Mouse (Mus musculus) G1E (cell line): Measurements from ENCODE around the gene Ccdc85a. TPM values are rescaled to one million over a fixed set of nuclear protein-coding genes. Genes with fewer than 3 reads are reported as not detected.
"Not testable (repeated sequence)": the region's sequence is repeated elsewhere in the genome, so short reads cannot be mapped to it uniquely, and the experiment has no call there.

ENCODE experiments used
- ATAC-seq: 2 replicates; pipeline ENCODE4 v1.8.0; 2016; ENCODE audit warnings: mild to moderate bottlenecking; ENCODE audit not compliant: insufficient number of reproducible peaks, poor library complexity, low FRiP score, severe bottlenecking; ENCODE audit errors: extremely low read depth
- DNase-seq: peaks from one replicate; pipeline ENCODE4 v3.0.0; 2012; ENCODE audit warnings: low spot score
- H3K27me3 ChIP-seq: 2 replicates; pipeline ENCODE4 v1.6.1; 2012; ENCODE audit warnings: mild to moderate bottlenecking, low read length, inconsistent platforms; ENCODE audit not compliant: insufficient read depth
- H3K36me3 ChIP-seq: replicated peaks from 2 replicates; pipeline ENCODE3; 2012; ENCODE audit warnings: mild to moderate bottlenecking, inconsistent platforms
- H3K4me1 ChIP-seq: 2 replicates; pipeline ENCODE4 v1.6.1; 2012; ENCODE audit warnings: low read depth, low read length, inconsistent platforms, mixed read lengths; ENCODE audit not compliant: insufficient read depth
- H3K4me3 ChIP-seq: 2 replicates; pipeline ENCODE4 v1.5.1; 2012; ENCODE audit warnings: low read depth, mild to moderate bottlenecking, inconsistent platforms, low read length, moderate library complexity, mixed read lengths
- H3K9me3 ChIP-seq: replicated peaks from 2 replicates; pipeline ENCODE4 v1.6.1; 2012; ENCODE audit warnings: inconsistent platforms
- CTCF ChIP-seq: IDR thresholded peaks from 2 replicates; pipeline ENCODE4 v1.5.1; 2012; ENCODE audit warnings: low read depth, low read length, inconsistent platforms, mixed read lengths
- GATA1 ChIP-seq: IDR thresholded peaks from 2 replicates; pipeline ENCODE4 v1.6.1; 2012; ENCODE audit warnings: borderline replicate concordance, low read length, inconsistent platforms, mixed read lengths
- GATA2 ChIP-seq: IDR thresholded peaks from 2 replicates; pipeline ENCODE4 v1.6.1; 2012; ENCODE audit warnings: low read depth, low read length, inconsistent platforms, borderline replicate concordance
- POLR2AphosphoS5 ChIP-seq: IDR thresholded peaks from 2 replicates; pipeline ENCODE4 v1.6.1; 2012; ENCODE audit warnings: low read depth, low read length, inconsistent platforms; ENCODE audit not compliant: insufficient replicate concordance
- TAL1 ChIP-seq: conservative IDR thresholded peaks from 2 replicates; pipeline ENCODE4 v1.6.1; 2012; ENCODE audit warnings: low read depth, low read length, inconsistent platforms, mixed read lengths
- polyA plus RNA-seq: library from polyadenylated mRNA; stranded (reverse); fragments of >175 nt; gene quantifications from 2 replicates; pipeline ENCODE4 v1.2.3, GENCODE M21; 2012
- total RNA-seq, 2 experiments: library from RNA; stranded (forward) in 1 of 2; stranded (reverse) in 1 of 2; fragments of 200-1000 nt in 1 of 2; fragments of >200 nt in 1 of 2; fragmentation: Nextera tagmentation in 1 of 2; gene quantifications; 2 replicates each; pipeline ENCODE4 v1.2.3; 2014 to 2017

Gene Ccdc85a
- total and polyA plus RNA-seq, 3 experiments: 0.05 TPM; not detected in 2

GRCm38 (mm10) chr11:28459165-28459564 lies 125.0 kb downstream of the Ccdc85a start:
- no peaks in the 10 kb centered on the region for H3K9me3 ChIP-seq
- ATAC-seq (no peak), DNase-seq (no peak)
- H3K4me1 ChIP-seq: no peaks in the 10 kb centered on the region
- no peak for TF ChIP-seq GATA1
- no peak for TF ChIP-seq TAL1
- TF ChIP-seq GATA2: no peak
- no peaks in the 10 kb centered on the region for H3K36me3 ChIP-seq
- no peaks in the 10 kb centered on the region for H3K27me3 ChIP-seq
- no peak overlapping the region for H3K4me3 ChIP-seq

- H3K4me1 ChIP-seq: no peaks in the 10 kb centered on the region
- H3K27me3 ChIP-seq: no peaks in the 10 kb centered on the region
- DNase-seq (no peak), ATAC-seq (no peak)
- H3K36me3 ChIP-seq: no peaks in the 10 kb centered on the region
- TF ChIP-seq GATA2 (no peak), TAL1 (no peak), CTCF (no peak), GATA1 (no peak), POLR2AphosphoS5 (no peak)
- H3K9me3 ChIP-seq: no peaks in the 10 kb centered on the region
- H3K4me3 ChIP-seq: no peak overlapping the region
These were observed 144.2 kb downstream of the Ccdc85a start for GRCm38 (mm10) chr11:28439877-28440276.

GRCm38 (mm10) chr11:28422451-28423231 lies 161.5 kb downstream of the Ccdc85a start:
- DNase-seq: no peak
- no peak for TF ChIP-seq CTCF
- no peak for TF ChIP-seq POLR2AphosphoS5
- no peak for TF ChIP-seq GATA2
- no peak for TF ChIP-seq GATA1
- TF ChIP-seq TAL1: no peak

GRCm38 (mm10) chr11:28415841-28416240 lies 168.3 kb downstream of the Ccdc85a start:
- Histone ChIP-seq H3K9me3 (no peaks in the 10 kb centered on the region), H3K4me1 (no peaks in the 10 kb centered on the region), H3K4me3 (no peak overlapping the region), H3K27me3 (no peaks in the 10 kb centered on the region), H3K36me3 (no peaks in the 10 kb centered on the region)
- TF ChIP-seq CTCF (no peak), GATA1 (no peak), GATA2 (no peak), TAL1 (no peak), POLR2AphosphoS5 (no peak)
- DNase-seq (no peak), ATAC-seq (no peak)

More at GRCm38 (mm10) chr11:28422451-28423231, 161.5 kb downstream of the Ccdc85a start:
- Histone ChIP-seq H3K4me1 (no peaks in the 10 kb centered on the region), H3K4me3 (no peak overlapping the region), H3K9me3 (no peaks in the 10 kb centered on the region), H3K36me3 (no peaks in the 10 kb centered on the region), H3K27me3 (no peaks in the 10 kb centered on the region)
- no peak for ATAC-seq

GRCm38 (mm10) chr11:28409880-28410279 lies 174.2 kb downstream of the Ccdc85a start:
- not testable (repeated sequence) for H3K4me1 ChIP-seq, DNase-seq, ATAC-seq

GRCm38 (mm10) chr11:28397166-28397565 lies 187.0 kb downstream of the Ccdc85a start:
- TF ChIP-seq GATA1 (no peak), POLR2AphosphoS5 (no peak), TAL1 (no peak), CTCF (no peak), GATA2 (no peak)
- no peaks in the 10 kb centered on the region for H3K27me3 ChIP-seq
- no peak for DNase-seq
- no peak for ATAC-seq
- no peaks in the 10 kb centered on the region for H3K9me3 ChIP-seq
- no peaks in the 10 kb centered on the region for H3K4me1 ChIP-seq
- no peaks in the 10 kb centered on the region for H3K36me3 ChIP-seq
- no peak overlapping the region for H3K4me3 ChIP-seq

More at GRCm38 (mm10) chr11:28409880-28410279, 174.2 kb downstream of the Ccdc85a start:
- not testable (repeated sequence) for H3K36me3 ChIP-seq, H3K4me3 ChIP-seq, H3K27me3 ChIP-seq, H3K9me3 ChIP-seq
